Mouse (Mus musculus): ENCODE measurements around the gene Rabgap1l.

GRCm38 (mm10) chr1:160714685-160715084 is 78.3 kb downstream of the Rabgap1l start:
- peak; percentile 40 for TF ChIP-seq CTCF (IDR thresholded peaks at IDR 0.05; ENCODE audit: low read depth, low read length)
- TF ChIP-seq POLR2A (IDR thresholded peaks at IDR 0.05; ENCODE audit: extremely low read depth, insufficient read depth, low read length) = no peak
